Mouse (Mus musculus) heart, postnatal 10 days (tissue): Measurements from ENCODE around the gene Sema4d. TPM values are rescaled to one million over a fixed set of nuclear protein-coding genes. Genes with fewer than 3 reads are reported as not detected.

ENCODE experiments used
- DNase-seq, 2 experiments: peaks; one replicate each; pipeline ENCODE4 v3.0.0; 2021
- intact Hi-C: fragments of 180-260 bp; cut with DNase I; formaldehyde crosslinking; loops from one replicate; pipeline ENCODE4 v1.15.1; 2025
- total RNA-seq, 2 experiments: library from RNA; stranded (reverse); gene quantifications; 2 replicates each; pipeline ENCODE4 v1.2.3; 2021

Sema4d gene
- total RNA-seq, 2 experiments from 2014 or later, result 69.1 to 79.5 TPM

GRCm38 (mm10) chr13:51816559-51817041 lies 23.1 kb upstream of the Sema4d start:
- intact Hi-C loops, result loop anchor here (2.0 kb wide), 1 partner anchor 164 kb away; no protein-coding TSS in a partner anchor

GRCm38 (mm10) chr13:51815865-51816504 lies 22.4 kb upstream of the Sema4d start:
- intact Hi-C loops, result loop anchor here (2.0 kb wide), 1 partner anchor 163 kb away; no protein-coding TSS in a partner anchor
- peak in 1 of 2 experiments; percentile 41 for DNase-seq

More at GRCm38 (mm10) chr13:51816559-51817041, 23.1 kb upstream of the Sema4d start:
- peak; percentile 34 to 42 for DNase-seq

GRCm38 (mm10) chr13:51814646-51815045 lies 21.1 kb upstream of the Sema4d start:
- DNase-seq, result no peak
- intact Hi-C loops, result no loop called here

- DNase-seq, result no peak
- intact Hi-C loops, result no loop called here
These were observed 20.4 kb upstream of the Sema4d start for GRCm38 (mm10) chr13:51813621-51814615.

GRCm38 (mm10) chr13:51808141-51808540 lies 14.6 kb upstream of the Sema4d start:
- DNase-seq, result no peak
- intact Hi-C loops, result no loop called here

GRCm38 (mm10) chr13:51806220-51806619 lies 12.7 kb upstream of the Sema4d start:
- DNase-seq, result no peak
- intact Hi-C loops, result no loop called here

- DNase-seq, result no peak
- intact Hi-C loops, result no loop called here
These were observed 12.1 kb upstream of the Sema4d start for GRCm38 (mm10) chr13:51805634-51806033.

GRCm38 (mm10) chr13:51800921-51801320 lies 7.4 kb upstream of the Sema4d start:
- intact Hi-C loops, result no loop called here
- DNase-seq, result no peak

- DNase-seq, result no peak
- intact Hi-C loops, result no loop called here
These were observed 6.4 kb upstream of the Sema4d start for GRCm38 (mm10) chr13:51799735-51800522.

- intact Hi-C loops, result no loop called here
These were observed 4.6 kb upstream of the Sema4d start for GRCm38 (mm10) chr13:51797899-51798746.

GRCm38 (mm10) chr13:51793948-51794347 lies 401 bp upstream of the Sema4d start:
- intact Hi-C loops, result loop anchor here (5.0 kb wide), 1 partner anchor 67 kb away; no protein-coding TSS in a partner anchor
- no peak for DNase-seq

More at GRCm38 (mm10) chr13:51797899-51798746, 4.6 kb upstream of the Sema4d start:
- DNase-seq, result no peak

- DNase-seq, result peak; percentile 73 to 77
- intact Hi-C loops, result loop anchor here (5.0 kb wide), 1 partner anchor 66 kb away; no protein-coding TSS in a partner anchor
These were observed 670 bp downstream of the Sema4d start for GRCm38 (mm10) chr13:51792729-51793424.

- DNase-seq, result peak in 1 of 2 experiments; percentile 28
- intact Hi-C loops, result loop anchor here (5.0 kb wide), 1 partner anchor 65 kb away; no protein-coding TSS in a partner anchor
These were observed 1.4 kb downstream of the Sema4d start for GRCm38 (mm10) chr13:51792135-51792573.

- intact Hi-C loops, result loop anchor here (5.0 kb wide), 1 partner anchor 64 kb away; no protein-coding TSS in a partner anchor
- peak in 1 of 2 experiments; percentile 27 for DNase-seq
These were observed 1.9 kb downstream of the Sema4d start for GRCm38 (mm10) chr13:51791604-51792003.

GRCm38 (mm10) chr13:51790793-51791192 lies 2.8 kb downstream of the Sema4d start:
- DNase-seq, result peak in 1 of 2 experiments; percentile 17
- intact Hi-C loops, result loop anchor here (5.0 kb wide), 1 partner anchor 63 kb away; no protein-coding TSS in a partner anchor

- intact Hi-C loops, result no loop called here
- DNase-seq, result no peak
These were observed 5.7 kb downstream of the Sema4d start for GRCm38 (mm10) chr13:51787858-51788257.

GRCm38 (mm10) chr13:51786616-51787015 lies 6.9 kb downstream of the Sema4d start:
- intact Hi-C loops, result no loop called here
- DNase-seq, result peak in 1 of 2 experiments; percentile 17

GRCm38 (mm10) chr13:51784476-51784875 lies 9.1 kb downstream of the Sema4d start:
- no peak for DNase-seq
- intact Hi-C loops, result no loop called here
